Mouse (Mus musculus): ENCODE measurements at regions not wholly inside any gene's neighbourhood (a gene's known extent, or its start where the extent isn't known, plus 50 kb on each side); places are given as distances from the start of the nearest gene placed in this dataset.

DNA sequence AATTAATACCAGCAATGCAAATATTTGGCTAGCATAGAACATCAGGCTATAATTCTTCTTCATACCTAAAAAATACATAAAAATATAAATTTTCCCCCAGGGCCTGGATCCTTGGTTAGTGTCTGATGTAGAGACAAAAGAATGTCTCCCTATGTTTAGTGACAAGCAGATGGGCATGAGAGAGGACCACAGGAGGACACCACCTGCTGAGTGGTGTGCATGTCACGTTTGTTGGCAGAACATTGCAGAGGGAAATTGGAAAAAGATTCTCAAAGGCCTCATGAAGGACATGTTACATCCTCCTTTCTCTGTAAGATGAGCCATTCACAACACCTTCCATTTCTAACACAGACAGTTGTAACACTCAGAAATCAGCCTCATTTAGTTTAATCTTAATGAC lies 206.3 kb downstream of the Hhipl2 start:
- no peak for DNase-seq

DNA sequence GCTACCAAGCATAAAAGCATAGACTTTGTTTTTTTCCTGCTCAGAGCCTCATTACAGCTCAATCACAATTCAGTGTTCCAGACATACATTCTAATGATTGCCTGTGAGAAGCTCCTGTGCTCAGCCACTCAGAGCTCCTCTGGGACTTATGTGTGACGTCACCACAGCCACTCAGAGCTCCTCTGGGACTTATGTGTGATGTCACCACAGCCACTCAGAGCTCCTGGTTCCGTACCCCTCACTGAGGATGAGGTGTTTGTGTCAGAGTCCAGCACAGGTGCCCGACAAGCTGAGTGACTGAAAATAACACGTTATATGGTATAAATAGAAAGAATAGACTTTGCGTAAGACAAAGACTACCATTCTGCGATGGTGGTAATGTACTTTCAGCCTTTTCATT lies 215.8 kb downstream of the Hhipl2 start:
- no peak for DNase-seq

DNA sequence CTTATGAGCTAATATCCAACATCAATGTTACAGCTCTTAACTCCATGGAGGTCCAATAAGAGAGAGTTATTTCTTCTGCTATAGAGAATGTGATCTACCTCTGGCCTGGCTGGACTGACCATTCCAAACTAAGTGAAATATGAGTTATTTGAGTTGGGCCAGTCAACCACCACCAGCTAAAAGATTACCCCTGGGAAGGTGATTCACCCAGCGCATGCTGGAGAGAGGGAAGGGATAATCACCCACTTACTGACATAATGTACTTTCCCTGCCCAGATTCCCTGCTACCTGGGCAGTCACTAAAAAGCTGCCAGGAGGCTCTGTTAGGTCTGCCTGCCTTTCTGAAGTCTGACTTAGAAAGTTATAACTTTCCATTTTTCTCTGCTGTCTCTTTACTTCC lies 216.8 kb downstream of the Hhipl2 start:
- no peak for DNase-seq

DNA sequence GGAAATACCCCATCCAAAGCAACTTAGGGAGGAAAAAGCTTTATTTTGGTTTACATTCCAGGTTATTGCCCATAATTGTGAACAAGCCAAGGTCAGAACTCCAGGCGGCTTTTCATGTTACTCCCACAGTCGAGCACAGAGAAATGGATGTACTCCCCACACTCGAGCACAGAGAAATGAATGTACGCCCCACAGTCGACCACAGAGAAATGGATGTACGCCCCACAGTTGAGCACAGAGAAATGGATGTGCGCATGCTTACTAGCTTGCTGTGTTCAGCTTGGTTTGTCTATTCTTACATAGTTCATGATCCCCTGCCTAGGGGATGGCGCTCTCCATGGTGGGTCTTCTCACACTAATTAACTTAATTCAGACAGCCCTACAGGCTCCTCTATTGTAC lies 219.2 kb downstream of the Hhipl2 start:
- no peak for DNase-seq

DNA sequence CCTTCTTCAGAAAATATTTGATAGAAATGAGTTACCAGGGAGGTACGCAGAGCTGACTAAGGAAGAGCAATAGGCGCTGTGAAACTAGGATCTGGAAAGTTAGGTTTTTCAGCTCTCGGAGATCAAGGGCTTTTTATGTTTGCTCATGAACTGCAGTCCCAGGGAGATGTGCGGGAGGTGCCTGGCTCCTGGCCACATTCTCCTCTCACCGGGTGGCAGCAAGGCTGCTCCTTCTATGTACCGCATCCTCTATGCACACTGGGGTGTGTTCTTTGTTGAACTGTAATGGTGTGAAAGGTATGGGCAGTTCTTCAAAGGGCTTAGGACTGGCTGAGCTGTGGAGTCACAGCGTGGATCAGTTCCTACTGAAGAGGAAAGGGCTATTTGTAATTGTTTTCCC lies 221.3 kb downstream of the Hhipl2 start:
- no peak for DNase-seq

DNA sequence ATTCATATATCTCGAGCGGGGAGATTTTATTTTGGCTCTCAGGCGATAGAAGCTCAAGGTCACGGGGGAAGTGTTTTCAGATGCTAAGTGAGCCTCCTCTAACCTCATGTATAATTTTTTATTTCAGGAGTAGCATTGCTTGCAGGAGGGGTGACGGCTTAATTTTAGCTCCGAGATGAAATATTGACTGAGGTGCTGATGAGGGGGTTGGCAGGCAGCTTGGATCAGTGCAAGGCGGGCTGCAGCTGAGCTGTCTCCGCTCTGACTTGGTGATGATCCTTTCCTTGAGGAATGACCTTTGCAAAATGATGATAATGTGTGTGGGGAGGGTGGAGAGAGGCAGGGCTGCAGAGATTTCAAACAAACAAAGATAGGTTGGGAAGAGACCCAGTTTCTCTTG lies 222.6 kb downstream of the Hhipl2 start:
- DNase-seq: no peak

DNA sequence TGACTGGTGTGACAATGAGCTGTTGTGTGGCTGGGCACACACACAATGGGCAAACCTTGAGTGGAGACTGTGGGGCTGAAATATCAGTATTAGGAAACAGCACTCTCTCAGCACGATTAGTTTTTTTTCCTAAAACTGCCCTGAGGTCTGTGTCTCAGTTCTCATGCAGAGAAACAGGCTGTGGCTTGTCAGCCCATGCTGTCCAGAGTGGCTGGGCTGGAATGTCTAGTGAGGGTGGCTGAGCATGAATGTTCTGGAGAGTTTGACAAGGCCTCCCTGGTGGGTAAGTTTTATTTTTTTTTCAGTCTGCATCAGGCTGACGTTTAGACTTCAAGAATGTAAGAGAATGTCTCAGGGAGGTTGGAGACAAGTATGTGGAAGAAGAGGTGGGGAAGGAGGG lies 226.0 kb downstream of the Hhipl2 start:
- no peak for DNase-seq

DNA sequence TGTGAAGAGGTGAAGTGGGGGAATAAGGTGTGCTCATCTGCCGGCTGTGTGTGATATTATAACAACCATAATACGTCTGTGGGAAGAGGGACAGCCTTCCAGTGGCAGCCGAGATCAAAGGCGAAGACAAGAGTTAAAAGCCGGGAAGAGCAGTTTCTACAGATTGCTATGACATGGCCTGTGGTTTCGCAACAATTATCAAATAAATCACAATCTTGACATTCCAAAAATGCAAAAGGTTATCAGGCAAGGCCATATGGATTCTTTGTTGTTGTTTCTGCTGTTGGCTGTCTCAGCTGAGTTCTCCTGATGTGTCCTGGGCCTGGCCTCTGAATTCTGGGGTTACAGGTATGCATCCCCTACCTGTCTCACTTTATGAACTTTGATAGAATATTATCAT lies 235.9 kb downstream of the Hhipl2 start:
- DNase-seq: no peak

DNA sequence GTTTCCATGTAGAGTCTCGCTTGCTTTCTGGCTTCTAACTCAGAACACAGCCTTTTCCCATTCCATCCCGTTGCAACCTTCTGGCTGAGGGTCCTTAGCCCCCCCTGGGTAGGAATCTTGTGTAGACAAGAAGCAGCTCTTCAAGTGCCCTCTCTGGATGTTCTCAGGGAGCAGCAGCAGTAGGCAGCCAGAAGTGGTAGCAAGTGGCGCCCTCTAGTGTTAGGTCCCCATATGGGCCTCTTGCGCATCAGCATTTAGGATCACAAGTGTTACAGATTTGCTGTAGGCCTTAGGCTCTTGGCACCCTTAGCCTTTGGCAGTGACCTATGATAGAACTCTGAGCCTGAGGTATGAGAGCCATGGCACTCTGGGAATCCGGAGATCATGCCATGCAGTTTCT lies 239.0 kb downstream of the Hhipl2 start:
- peak; percentile 38 to 49 for DNase-seq

DNA sequence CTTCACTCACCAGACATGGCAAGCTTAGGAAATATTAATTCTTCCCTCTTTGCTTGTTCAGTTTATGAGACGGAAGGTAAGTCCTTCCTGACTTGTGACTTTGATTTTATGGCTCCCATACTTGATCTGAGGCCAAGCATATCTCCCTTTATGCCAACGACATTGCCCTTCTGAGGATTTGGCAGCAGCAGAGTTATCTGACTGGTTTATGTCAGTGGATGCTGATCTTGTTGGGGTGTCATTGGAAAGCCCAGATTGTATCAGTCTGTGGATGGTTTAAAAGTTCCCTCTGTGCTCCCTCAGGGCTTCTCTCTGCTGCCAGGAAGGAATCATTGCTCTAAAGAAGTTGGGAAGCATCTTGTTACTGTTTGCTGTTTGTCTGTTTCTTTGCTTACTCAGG lies 242.5 kb downstream of the Hhipl2 start:
- DNase-seq: no peak

DNA sequence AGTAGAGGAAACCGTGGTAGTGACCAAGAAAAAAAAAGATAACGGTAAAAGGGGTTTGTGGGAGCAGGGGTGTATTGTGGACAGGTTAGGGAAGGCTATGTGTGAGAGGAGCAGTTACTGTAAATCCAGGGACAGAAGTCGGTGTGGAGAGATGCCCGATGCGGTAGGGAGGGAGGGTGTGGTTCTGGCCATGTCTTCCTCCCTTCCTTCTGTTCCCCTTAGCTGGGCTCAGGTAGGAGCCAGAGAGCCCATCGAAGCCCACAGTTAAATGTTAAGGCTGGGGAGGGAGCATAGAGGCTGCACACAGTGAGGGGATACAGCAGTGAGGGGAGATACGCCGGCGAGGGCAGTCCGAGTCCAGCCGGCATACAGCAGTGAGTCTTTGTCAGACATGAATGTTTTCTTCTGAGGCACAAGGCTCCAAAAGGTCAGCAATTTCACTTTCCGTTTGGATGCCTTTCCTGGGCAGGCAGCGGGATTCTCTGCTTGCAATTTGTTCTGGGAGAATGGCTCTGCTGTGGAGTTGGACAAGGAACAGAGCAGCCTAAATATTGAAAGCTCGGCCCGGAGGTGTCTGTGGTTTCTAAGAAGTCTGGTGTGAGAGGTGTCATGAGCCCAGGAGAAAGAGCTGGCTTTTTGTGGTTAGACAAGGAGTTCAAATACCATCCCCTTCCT lies 244.5 kb downstream of the Hhipl2 start:
- peak; percentile 22 to 33 for DNase-seq

DNA sequence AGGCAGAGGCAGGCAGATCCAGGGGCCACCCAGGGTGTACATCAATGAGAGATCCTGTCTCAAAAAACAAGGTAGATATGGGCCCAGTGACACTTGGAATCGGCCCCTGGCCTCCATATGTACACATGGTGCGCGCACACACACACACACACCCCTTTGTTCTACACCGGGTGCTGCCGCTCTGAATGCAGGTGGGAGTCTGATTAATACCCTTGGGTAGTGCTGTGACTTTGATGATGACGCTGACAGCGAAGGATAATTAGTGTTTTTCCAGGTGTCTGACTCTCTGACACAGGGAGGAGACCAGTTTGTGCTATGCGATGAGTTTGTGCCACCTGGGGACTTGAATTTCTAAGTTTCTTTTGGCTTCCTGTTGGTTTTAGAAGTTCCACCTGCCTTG lies 251.3 kb downstream of the Hhipl2 start:
- DNase-seq: no peak

DNA sequence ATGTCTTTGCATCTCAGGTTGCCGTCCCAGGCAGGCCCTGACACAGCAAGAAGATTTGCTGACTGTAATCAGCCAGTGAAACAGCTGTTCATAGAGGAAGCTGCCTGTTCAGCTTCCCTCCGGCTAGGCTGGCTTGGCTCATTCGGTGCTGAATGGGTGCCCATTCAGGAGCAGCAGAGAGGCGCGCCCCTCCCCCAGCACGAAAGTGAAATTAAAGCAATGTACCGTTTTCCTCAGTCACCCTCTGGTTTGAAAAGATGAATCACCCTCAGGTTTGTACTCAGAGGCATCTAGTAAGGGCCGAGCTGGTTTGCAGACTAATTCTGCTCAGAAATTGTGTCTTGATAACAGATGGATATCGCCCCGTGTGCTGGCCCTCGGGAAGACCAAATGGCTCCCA lies 251.7 kb downstream of the Hhipl2 start:
- DNase-seq: peak; percentile 40 to 54

DNA sequence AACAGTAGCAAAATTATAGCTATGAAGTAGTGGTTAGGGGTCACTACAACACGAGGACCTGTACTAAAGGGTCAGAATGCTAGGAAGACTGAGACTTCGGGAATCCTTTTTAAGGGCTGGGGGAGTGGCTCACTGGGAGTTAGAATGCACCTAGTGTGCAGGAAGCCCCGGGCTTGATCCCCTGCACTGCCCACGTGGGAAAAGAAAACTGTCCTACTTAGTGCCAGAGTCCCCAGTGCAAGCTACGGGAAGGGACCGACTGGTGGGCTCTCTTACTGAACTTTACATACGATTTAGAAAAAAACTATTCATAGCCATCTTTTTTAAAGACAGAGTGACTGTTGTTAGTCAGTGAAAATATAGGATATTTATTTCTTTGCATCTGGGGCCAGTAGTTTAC lies 252.5 kb downstream of the Hhipl2 start:
- no peak for DNase-seq

DNA sequence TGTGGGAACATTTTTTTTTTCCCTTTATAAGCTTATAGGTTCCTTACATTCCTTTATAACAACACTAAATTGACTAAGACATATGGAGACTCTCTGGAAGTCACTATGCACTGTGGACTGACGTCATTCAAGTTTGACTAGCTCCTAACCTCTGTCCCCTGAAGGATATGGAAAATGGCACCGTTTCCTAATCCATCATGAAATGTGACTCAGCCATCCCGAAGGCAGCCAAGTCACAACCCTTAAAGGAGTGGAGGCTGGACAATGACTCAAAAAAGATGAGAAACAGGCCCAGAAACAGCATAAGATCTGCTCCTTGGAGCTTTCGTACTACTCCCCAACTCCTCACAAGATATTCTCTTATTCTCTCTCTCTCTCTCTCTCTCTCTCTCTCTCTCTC lies 253.5 kb downstream of the Hhipl2 start:
- no peak for DNase-seq

DNA sequence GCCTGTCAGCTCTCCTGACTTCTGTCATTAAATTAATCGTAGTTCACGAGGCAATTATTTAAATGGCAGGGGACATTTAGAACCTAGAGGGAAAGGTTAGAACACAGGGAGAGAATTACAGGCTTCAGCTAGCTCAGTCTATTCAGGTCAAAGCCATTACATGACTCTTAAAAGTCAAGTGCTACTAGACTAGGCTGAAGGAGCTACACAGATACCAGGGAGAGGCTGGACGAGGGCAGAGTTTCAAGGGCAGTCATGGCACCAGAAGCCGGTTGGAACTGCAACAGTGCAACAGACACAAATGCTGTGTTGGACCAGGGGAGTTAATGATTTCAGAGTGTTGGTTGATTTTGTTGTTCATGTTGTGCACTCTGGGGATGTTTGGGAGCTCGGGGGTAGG lies 254.5 kb downstream of the Hhipl2 start:
- DNase-seq: no peak

DNA sequence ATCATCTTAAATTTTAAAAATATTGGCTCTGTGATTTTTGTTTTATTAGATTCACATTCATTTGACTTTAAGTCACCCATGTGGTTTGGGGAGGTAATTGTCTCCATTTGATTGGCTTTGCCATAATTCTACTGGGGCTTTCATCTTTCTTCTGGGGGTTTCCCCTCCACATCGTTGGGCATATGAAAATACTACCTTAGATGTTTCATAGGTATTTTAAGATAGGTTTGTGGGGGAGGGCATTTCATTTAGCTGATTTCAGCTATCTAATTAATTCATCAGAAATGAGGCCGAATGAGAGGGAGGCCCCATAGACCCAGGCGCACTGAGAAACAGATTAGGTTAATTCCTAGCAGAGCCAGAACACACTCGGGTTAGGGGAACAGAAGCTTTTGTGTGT lies 259.6 kb downstream of the Hhipl2 start:
- DNase-seq: no peak

DNA sequence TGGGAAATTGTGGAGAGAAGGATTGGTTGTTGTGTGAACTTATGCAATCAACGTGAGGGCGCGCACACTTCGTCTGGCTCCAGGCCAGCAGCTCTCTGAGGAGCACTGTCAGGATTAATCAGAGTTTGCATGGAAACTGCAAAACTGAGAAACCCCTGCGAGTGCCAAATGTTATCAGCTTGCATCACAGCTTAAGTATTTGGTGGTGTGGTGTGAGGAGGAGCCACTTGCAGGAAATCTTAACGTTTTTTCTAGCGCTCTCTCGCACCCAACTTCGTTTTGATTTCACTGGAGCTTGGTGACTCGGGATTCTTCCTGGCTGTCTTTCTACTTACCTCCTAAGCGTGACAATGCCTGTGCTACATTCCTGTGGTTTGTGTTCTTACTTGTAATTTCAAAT lies 261.9 kb downstream of the Hhipl2 start:
- DNase-seq: no peak

DNA sequence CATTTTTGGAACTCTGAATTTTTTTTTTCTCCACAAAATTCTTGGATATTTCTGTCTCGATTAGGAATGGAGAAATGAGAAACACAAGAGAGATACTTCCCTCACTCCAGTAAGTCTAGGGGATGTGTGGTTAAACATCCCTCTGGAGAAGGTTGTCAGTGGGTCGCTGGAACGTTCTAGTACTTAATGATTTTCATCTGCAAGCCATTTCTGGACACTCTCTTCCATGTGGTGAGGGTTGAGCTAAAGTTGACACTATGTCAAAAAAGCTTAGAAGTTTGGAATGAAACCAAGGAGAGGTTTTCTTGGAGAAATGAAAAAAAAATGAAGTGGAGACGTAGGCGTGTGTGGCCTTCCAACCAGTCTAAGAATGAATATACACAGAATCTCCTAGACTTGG lies 268.0 kb downstream of the Hhipl2 start:
- DNase-seq: no peak

DNA sequence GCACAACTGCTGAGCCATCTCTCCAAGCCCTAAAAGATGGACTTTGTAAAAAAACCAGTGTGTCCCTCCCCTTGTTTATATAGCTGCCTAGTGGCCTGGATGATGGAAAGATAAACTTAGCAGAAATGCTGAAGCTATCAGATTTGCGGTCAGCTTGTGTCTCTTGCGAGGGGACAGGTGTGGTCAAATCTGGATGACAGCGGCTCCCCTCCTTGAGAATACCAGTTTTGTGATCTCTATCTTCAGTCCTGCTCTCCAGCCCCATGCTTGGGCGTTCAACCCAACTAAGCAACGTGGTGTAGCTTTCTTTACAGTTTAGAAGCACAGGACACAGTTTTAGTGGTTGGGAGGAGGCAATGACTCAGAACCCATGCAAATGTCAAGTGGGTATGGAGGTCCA lies 274.7 kb downstream of the Hhipl2 start:
- DNase-seq: no peak

DNA sequence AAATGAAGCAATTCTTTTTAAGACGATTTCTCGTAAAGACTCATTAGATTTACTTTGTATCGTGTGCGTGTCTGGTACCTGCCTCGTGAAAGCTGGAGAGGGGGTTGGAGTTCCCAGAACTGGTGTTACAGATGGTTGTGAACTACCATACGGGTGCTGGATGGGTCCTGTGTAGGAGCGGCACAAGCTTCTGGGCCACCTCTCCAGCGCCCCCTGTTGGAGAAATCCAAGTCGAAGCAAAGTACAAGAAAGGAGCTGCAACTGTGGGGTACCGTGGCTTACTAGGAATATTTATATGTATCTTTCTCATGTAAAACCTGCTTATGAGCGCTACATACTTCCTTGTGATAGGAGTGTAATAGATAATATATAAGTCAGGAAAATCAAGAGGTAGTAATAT lies 281.3 kb downstream of the Hhipl2 start:
- peak; percentile 18 to 33 for DNase-seq

DNA sequence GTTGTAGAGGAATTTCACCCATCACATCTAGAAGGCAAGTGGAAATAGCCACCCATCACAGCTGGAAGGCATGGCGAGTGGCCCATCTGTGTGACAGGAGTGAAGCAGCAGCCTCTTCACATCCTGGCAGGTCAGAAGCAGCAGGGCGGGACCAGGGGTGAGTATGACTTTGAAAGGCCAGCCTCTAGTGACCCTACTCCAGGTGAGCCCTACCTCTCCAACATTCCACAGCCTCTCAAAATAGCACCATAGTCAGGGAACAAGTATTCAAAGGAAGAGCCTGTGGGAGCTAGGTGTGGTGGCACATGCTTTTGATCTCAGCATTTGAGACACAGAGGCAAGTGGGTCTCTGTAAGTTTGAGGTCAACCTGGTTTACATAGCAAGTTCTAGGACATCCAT lies 284.9 kb downstream of the Hhipl2 start:
- DNase-seq: no peak

DNA sequence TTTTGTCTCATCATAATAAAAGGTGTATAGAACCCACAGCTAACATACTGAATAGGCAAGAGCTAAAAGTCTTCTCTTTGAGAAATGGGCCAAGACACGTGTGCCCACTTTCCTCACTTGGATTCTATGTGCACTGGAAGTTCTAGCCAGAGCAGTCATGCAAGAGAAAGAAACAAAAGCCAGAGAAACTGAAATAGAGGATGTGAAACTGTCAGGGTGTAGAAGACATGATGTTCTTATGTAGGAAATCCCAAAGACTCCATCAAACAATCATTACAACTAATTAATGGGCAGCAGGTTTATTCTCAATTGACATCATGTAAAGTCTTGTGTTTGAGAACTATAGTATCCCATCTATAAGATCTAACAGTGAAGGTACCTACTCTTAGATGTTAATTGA lies 294.9 kb downstream of the Hhipl2 start:
- DNase-seq: no peak

DNA sequence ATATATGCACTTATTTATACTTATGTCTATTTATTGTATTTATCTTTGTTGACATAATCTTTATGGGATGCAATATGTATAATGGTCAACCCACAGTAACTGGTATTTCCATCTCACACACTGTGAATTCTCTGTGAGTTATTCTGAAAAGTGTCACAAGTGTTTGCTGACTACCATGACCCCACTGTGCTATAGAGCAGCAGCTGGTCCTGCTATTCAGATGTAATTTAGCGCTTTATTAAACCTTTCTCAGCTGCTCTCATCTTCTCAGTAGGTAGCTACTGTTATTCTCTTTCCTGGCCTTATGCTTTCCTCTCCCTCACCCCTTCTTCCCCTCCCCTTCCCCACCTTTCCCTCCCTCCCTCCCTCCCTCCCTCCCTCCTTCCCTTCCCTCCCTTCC lies 296.0 kb upstream of the Dusp10 start:
- no peak for DNase-seq

DNA sequence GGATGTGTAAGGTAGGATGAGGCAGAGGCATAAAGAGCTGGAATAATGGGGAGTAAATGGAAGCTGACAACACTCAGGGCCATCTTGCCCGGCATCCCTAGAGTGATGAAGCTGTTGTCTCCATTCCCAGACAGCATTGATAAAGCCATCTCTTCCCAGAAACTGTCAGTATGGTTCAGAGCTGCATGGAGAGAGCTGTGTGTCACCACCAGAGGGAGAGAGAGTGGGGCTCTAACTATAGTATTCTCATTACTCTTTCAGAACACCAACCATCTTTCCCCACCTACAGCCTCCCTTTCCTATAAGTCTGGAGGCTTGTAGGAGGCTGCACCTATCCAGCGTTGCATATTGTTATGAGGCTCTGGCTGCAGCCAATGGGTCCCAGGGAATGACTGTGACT lies 264.0 kb upstream of the Dusp10 start:
- DNase-seq: no peak

DNA sequence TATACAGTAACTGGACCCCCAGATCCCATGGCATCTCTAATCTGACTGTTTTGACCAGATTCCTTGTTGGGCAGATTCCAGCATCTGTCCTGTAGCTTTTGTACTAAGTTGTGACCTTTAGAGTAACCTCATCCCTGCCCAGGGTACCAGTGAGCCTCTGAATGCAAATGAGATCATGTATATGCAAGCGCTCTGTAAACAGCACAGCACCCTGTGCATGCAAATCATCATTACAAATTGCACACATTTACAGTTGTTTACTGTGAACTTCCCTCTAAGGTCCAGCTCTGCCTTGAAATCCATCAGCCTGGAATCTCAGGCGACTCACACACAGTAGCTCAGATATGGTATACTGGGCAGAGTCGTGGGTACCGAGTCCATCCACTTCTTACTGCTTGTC lies 258.6 kb upstream of the Dusp10 start:
- no peak for DNase-seq
